Mouse (Mus musculus): ENCODE measurements around the gene Slc27a4. TPM values are rescaled to one million over a fixed set of nuclear protein-coding genes. Genes with fewer than 3 reads are reported as not detected.
A peak's percentile ranks its signal among the peaks of the same experiment; 100 is the strongest.
"Not testable (repeated sequence)": the region's sequence is repeated elsewhere in the genome, so short reads cannot be mapped to it uniquely, and the experiment has no call there.

Gene Slc27a4
- polyA plus RNA-seq (2015; fragmentation: Nextera tagmentation; extraction: Ambion mirVana): 18.6 and 20.3 TPM in 2 replicates

- WGBS: 8% methylated on average over 20 of the region's 28 CpGs
- peak within 1 kb of the TSS; percentile 79 for H3K4me3 ChIP-seq
- no peaks in the 10 kb centered on the region for H3K9me3 ChIP-seq (replicated peaks)
- 0 out of 2 replicates have a peak, but pooled peaks cover 4% of the 10 kb centered on the region for H3K27me3 ChIP-seq
- peak; percentile 98 for ATAC-seq
- H3K4me2 ChIP-seq: peak within 1 kb of the TSS; percentile 88
- peak within 1 kb of the TSS; percentile 90 for H3K27ac ChIP-seq
- peak within 1 kb of the TSS; percentile 95 for H3K9ac ChIP-seq
- peaks cover 36% of the 10 kb centered on the region for H3K36me3 ChIP-seq (ENCODE audit: poor library complexity, severe bottlenecking)
- H3K4me1 ChIP-seq: peaks cover 18% of the 10 kb centered on the region
Measured at GRCm38 (mm10) chr2:29802075-29802826, at the start of gene Slc27a4. TSS of gene Slc27a4 (plus strand) at chr2:29802634.

GRCm38 (mm10) chr2:29755693-29756092, 46.7 kb upstream of the Slc27a4 start:
- Histone ChIP-seq H3K4me3 (no peak overlapping the region), H3K9me3 (replicated peaks) (no peaks in the 10 kb centered on the region), H3K36me3 (ENCODE audit: poor library complexity, severe bottlenecking) (no peaks in the 10 kb centered on the region), H3K9ac (no peak overlapping the region), H3K27ac (no peak overlapping the region), H3K4me2 (no peak overlapping the region), H3K27me3 (peaks cover 36% of the 10 kb centered on the region), H3K4me1 (peaks cover 10% of the 10 kb centered on the region)
- ATAC-seq: no peak

- 0% methylated on average over 1 of the region's 1 CpGs for WGBS
- H3K4me3 ChIP-seq: no peak overlapping the region
- H3K36me3 ChIP-seq (ENCODE audit: poor library complexity, severe bottlenecking): no peaks in the 10 kb centered on the region
- no peaks in the 10 kb centered on the region for H3K27me3 ChIP-seq
- peak; percentile 59 for ATAC-seq
- no peak overlapping the region for H3K9ac ChIP-seq
- no peaks in the 10 kb centered on the region for H3K9me3 ChIP-seq (replicated peaks)
- no peak overlapping the region for H3K27ac ChIP-seq
- no peaks in the 10 kb centered on the region for H3K4me1 ChIP-seq
- H3K4me2 ChIP-seq: no peak overlapping the region
Measured at GRCm38 (mm10) chr2:29764831-29765230, 37.6 kb upstream of the Slc27a4 start.

GRCm38 (mm10) chr2:29767976-29768709, 34.3 kb upstream of the Slc27a4 start:
- no peak overlapping the region for H3K4me3 ChIP-seq
- H3K9me3 ChIP-seq (replicated peaks): no peaks in the 10 kb centered on the region
- H3K9ac ChIP-seq: no peak overlapping the region
- WGBS: 77% methylated on average over 11 of the region's 11 CpGs
- ATAC-seq: no peak
- H3K4me2 ChIP-seq: no peak overlapping the region
- no peak overlapping the region for H3K27ac ChIP-seq
- no peaks in the 10 kb centered on the region for H3K4me1 ChIP-seq
- no peaks in the 10 kb centered on the region for H3K27me3 ChIP-seq
- peaks cover 3% of the 10 kb centered on the region; the same call in 1 of the 2 replicates for H3K36me3 ChIP-seq (ENCODE audit: poor library complexity, severe bottlenecking)

- H3K9me3 ChIP-seq (replicated peaks): no peaks in the 10 kb centered on the region
- ATAC-seq: no peak
- 68% methylated on average over 9 of the region's 9 CpGs for WGBS
Measured at GRCm38 (mm10) chr2:29768901-29769300, 33.5 kb upstream of the Slc27a4 start.

GRCm38 (mm10) chr2:29770162-29770561, 32.3 kb upstream of the Slc27a4 start:
- H3K27ac ChIP-seq: no peak overlapping the region
- no peak overlapping the region for H3K9ac ChIP-seq
- no peak overlapping the region for H3K4me3 ChIP-seq
- H3K4me1 ChIP-seq: no peaks in the 10 kb centered on the region
- H3K4me2 ChIP-seq: no peak overlapping the region
- H3K27me3 ChIP-seq: no peaks in the 10 kb centered on the region
- H3K36me3 ChIP-seq (ENCODE audit: poor library complexity, severe bottlenecking): peaks cover 15% of the 10 kb centered on the region
- no peak for ATAC-seq
- no peaks in the 10 kb centered on the region for H3K9me3 ChIP-seq (replicated peaks)

More at GRCm38 (mm10) chr2:29768901-29769300, 33.5 kb upstream of the Slc27a4 start:
- H3K9ac ChIP-seq: no peak overlapping the region
- H3K27me3 ChIP-seq: no peaks in the 10 kb centered on the region
- no peak overlapping the region for H3K4me3 ChIP-seq
- H3K27ac ChIP-seq: no peak overlapping the region
- H3K4me2 ChIP-seq: no peak overlapping the region
- no peaks in the 10 kb centered on the region for H3K4me1 ChIP-seq
- peaks cover 6% of the 10 kb centered on the region for H3K36me3 ChIP-seq (ENCODE audit: poor library complexity, severe bottlenecking)

GRCm38 (mm10) chr2:29771611-29772461, 30.6 kb upstream of the Slc27a4 start:
- H3K4me1 ChIP-seq: no peaks in the 10 kb centered on the region
- no peaks in the 10 kb centered on the region for H3K27me3 ChIP-seq
- no peak overlapping the region for H3K4me2 ChIP-seq
- no peak for ATAC-seq
- no peak overlapping the region for H3K4me3 ChIP-seq
- peaks cover 28% of the 10 kb centered on the region for H3K36me3 ChIP-seq (ENCODE audit: poor library complexity, severe bottlenecking)
- no peaks in the 10 kb centered on the region for H3K9me3 ChIP-seq (replicated peaks)
- no peak overlapping the region for H3K27ac ChIP-seq
- WGBS: 89% methylated on average over 8 of the region's 8 CpGs
- no peak overlapping the region for H3K9ac ChIP-seq

- Histone ChIP-seq H3K4me1 (no peaks in the 10 kb centered on the region), H3K27me3 (no peaks in the 10 kb centered on the region), H3K9me3 (replicated peaks) (no peaks in the 10 kb centered on the region), H3K36me3 (ENCODE audit: poor library complexity, severe bottlenecking) (peaks cover 43% of the 10 kb centered on the region), H3K4me2 (no peak overlapping the region), H3K9ac (no peak overlapping the region), H3K4me3 (no peak overlapping the region), H3K27ac (no peak overlapping the region)
- WGBS: 95% methylated on average over 4 of the region's 4 CpGs
- no peak for ATAC-seq
Measured at GRCm38 (mm10) chr2:29773323-29773722, 29.1 kb upstream of the Slc27a4 start.

- not testable (repeated sequence) for H3K4me1 ChIP-seq; H3K27me3 ChIP-seq; ATAC-seq; H3K9me3 ChIP-seq (replicated peaks); H3K27ac ChIP-seq; H3K4me2 ChIP-seq; H3K9ac ChIP-seq; H3K4me3 ChIP-seq
- peaks cover 97% of the 10 kb centered on the region for H3K36me3 ChIP-seq (ENCODE audit: poor library complexity, severe bottlenecking)
- 98% methylated on average over 2 of the region's 2 CpGs for WGBS
Measured at GRCm38 (mm10) chr2:29781256-29781655, 21.2 kb upstream of the Slc27a4 start.

- peaks cover 20% of the 10 kb centered on the region for H3K4me1 ChIP-seq
- no peaks in the 10 kb centered on the region for H3K27me3 ChIP-seq
- H3K4me2 ChIP-seq: no peak overlapping the region
- no peak for ATAC-seq
- no peaks in the 10 kb centered on the region for H3K9me3 ChIP-seq (replicated peaks)
- H3K36me3 ChIP-seq (ENCODE audit: poor library complexity, severe bottlenecking): peaks cover 68% of the 10 kb centered on the region
- 68% methylated on average over 4 of the region's 4 CpGs for WGBS
- H3K9ac ChIP-seq: no peak overlapping the region
- H3K27ac ChIP-seq: no peak overlapping the region
- H3K4me3 ChIP-seq: no peak overlapping the region
Measured at GRCm38 (mm10) chr2:29784290-29784689, 18.1 kb upstream of the Slc27a4 start.

GRCm38 (mm10) chr2:29787104-29787917, 15.1 kb upstream of the Slc27a4 start, which contains the start of gene Coq4:
TSS of gene Coq4 (plus strand) at chr2:29787493.
- Histone ChIP-seq H3K36me3 (ENCODE audit: poor library complexity, severe bottlenecking) (peaks cover 64% of the 10 kb centered on the region), H3K9me3 (replicated peaks) (no peaks in the 10 kb centered on the region), H3K27me3 (no peaks in the 10 kb centered on the region), H3K4me1 (peaks cover 21% of the 10 kb centered on the region), H3K4me2 (peak within 1 kb of the TSS; percentile 89), H3K4me3 (peak within 1 kb of the TSS; percentile 81), H3K27ac (peak within 1 kb of the TSS; percentile 59), H3K9ac (peak within 1 kb of the TSS; percentile 80)
- peak; percentile 94 for ATAC-seq
- WGBS: 2% methylated on average over 31 of the region's 31 CpGs
